Mouse (Mus musculus): ENCODE measurements around the gene Mprip.
"Not testable (repeated sequence)": the region's sequence is repeated elsewhere in the genome, so short reads cannot be mapped to it uniquely, and the experiment has no call there.

The Mprip gene

DNA sequence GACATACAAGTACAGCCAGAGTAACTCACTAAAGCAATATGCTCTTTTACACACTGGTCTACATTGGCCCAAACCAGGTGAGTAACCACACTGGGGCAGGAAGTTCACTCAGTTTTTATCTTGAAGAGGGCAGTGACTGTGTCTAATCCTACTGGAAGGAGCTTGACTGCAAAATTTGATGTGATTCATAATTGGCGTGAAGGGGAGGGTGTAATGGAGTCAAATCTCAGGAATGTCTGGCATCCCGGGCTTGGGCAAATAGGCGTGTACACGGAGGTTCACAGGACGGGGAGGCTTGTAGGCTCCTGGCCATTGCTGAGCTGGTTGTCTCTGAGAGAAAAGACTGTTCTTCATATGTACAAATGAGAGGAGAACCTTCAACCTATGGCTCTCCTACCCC, 5.8 kb upstream of the Mprip start:
- no peak for DNase-seq (ENCODE audit: low spot score)

- no peak for DNase-seq (ENCODE audit: low spot score)
These were observed 5.1 kb upstream of the Mprip start for GRCm38 (mm10) chr11:59656016-59656415.

DNA sequence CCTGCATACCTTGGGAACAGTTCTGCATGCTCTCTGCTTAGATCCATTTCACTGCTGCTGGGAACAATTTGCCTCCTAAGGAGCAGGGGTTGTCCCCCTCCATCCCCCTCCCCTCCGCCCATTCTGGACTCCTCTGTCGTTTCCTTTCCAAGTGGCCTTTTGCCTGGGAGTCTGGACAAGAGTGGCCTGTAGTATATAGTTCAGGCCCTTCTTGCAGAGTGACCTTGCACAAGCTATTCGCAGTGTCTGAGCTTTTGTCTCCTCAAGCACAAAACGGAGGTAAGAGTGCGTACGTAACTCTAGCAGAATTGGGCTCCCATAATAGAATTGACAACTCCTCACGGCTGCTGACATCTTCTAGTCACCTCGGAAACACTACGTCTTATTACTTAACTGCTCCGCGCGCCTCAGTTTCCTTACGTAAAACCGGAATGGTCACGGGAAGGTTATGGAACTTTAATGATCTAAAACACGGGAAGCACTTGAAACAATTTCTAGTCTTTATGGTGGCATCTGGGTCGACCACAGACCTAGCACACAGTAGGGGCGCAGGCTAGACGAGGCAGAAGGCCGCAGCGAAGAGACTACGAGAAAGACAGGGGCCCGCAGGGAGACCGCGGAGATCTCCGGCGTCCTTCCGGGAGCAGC, 620 bp downstream of the Mprip start:
- DNase-seq (ENCODE audit: low spot score): no peak

DNA sequence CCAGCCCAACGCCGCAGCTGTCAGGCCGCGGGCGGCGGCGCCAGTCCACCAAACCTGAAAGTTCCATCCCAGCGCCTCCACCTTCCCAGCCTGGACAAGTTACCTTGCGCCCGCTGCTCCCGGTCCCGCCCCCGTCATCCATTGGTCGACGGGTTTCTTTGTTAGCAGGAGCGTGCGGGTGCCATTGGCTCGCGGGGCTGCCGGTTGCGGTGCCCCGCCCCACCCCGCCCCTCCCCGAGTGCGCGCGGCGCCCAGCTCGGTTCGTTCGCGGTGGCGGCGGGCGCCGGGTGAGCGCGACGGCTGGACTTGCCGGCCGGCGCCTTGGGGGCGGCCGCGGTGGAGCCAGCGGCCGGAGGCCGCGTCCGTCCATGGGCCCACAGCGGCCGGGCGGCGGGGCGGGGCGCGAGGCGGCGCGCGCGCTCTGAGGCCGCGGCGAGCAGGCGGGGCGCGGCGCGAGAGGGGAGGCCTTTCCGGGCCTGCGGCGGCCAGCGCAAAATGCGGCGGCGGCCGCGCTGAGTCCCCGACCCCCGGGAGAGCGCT, 1.2 kb downstream of the Mprip start:
- peak; percentile 95 for DNase-seq (ENCODE audit: low spot score)

DNA sequence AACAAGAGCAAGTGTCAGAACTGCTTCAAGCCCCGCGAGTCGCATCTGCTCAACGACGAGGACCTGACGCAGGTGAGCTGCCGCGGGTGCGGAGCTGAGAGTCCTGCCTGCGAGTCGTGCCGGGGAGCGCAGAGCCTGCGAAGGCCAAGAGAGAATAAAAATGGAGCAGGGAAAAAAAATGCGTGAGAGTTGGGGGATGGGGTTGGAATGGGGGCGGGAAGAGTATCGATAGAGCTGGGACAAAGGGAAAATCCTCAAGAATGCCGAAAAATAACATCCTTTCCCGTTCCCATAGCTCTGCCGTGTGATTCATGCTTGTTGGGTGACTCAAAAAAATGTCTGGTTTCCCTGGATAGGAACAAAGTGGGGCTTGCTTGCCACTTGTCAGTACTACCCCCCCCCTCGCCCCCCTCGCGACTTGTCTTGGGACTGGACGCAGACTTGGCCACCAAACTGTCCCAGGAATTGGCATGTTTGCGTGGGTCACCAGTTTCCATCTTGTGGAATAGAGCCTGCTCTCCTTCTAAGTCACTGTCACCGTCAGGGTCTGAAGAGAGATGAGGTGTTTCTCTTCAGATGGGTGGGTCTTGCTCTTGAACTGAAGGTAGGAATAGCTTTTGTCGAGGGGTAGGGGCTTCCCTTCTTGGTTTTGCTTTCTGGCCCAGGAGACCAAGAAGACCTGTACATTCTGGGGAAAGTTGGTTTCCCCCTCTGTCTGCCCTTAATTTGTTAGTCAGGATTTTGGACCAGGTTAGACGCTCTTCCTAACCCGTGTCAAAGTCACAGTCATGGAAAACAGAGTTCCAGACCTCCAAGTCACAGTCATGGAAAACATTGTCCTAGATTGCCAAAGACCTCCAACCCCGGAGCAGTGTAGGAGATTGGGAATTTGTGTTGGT, 2.0 kb downstream of the Mprip start:
- DNase-seq (ENCODE audit: low spot score): peak; percentile 50

DNA sequence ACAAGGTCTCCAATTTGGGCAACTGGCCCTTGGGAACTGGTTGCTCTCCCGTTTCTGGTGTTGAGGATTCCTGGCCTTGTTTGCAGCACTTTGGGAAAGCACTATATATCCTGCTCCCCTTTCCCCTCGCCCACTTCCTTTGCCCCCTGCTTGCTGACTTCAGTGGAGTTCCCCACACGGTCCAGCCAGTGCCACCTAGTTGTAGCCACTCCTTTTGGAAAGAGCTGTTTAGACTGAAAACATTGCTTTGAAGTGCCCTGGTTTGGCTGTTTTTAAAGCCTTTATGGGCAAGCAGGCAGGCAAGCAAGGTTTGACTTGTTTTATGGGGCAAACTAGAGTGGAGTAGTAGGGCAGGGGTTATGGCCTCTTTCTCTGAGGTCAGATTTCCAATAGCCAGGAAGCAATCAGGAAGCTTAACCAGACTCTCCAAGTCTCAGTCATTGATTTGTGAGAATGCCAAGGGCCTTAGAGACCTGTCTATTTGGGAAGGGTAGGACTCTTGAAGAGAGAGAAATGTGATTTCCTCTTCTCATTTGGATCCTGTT, 2.7 kb downstream of the Mprip start:
- no peak for DNase-seq (ENCODE audit: low spot score)

DNA sequence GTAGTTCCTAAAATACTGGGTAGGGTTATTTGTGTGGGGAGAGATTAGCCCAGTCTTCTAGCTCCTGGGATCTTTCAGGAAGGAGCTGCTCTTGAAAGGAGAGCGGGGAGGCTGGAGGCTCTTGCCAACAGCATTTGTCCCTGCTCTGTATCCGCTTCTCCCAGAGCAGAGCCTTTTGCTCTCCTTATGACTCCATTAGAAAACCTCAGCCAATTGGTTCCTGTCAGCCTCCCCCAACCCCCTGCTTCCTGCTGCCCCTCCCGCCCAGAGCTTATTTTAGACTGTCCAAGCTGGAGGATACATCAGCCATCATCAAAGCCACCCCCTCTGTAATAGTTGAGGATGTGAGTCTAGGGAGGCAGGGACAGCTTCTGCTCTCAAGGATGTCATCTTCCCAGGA, 3.7 kb downstream of the Mprip start:
- no peak for DNase-seq (ENCODE audit: low spot score)

DNA sequence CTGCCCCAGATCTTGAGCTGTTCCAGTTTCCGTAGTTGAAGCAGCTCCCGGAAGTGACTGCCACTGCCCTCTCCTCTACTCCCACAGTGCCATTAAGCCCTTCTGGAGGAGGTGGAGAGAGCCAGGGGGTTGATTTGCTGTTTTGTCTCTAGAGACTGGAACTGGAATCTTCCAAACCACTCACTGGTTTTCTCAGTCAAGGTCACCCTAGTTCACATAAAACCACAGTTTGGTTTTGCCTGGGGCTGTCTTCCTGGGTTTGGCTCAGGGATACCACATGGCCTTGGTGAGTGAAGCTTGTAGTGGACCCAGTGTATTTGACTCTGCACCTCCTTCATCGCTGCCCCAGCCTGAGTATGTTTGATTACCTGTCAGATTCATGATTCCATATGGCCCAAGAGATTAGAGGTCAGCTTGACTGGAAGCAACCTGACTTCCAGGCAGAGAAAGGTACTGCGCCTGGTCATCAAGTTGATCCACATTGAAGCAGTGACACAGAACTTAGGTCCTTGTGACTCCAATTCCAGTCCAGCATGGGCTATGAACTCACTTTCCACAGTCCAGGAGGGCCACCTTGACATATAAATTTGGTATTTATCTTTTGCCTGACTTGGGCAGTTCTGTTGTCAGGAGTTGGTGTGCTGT, 10.1 kb downstream of the Mprip start:
- no peak for DNase-seq (ENCODE audit: low spot score)

GRCm38 (mm10) chr11:59674013-59674412, 12.9 kb downstream of the Mprip start:
- DNase-seq (ENCODE audit: low spot score): no peak

GRCm38 (mm10) chr11:59674746-59675145, 13.6 kb downstream of the Mprip start:
- DNase-seq (ENCODE audit: low spot score): not testable (repeated sequence)

GRCm38 (mm10) chr11:59677767-59678166, 16.7 kb downstream of the Mprip start:
- no peak for DNase-seq (ENCODE audit: low spot score)

DNA sequence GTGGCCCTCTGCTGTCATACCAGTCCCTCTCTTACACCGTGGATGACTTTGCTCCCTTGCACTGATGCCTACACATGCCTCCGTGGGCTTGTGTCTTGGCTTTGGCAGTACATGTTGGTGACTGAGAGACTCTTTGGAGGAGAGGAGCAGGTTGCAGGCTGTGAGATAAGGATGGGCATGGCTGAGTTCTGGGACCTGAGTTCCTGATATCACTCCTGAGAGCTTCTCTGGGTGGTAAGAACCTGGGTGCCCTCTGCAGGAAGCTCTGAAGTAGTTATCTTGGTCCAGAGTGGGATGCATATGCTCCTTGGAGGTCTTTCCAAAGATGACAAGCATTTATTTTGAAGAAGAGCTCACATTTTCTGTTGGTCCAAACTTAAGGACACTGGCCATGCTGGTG, 17.6 kb downstream of the Mprip start:
- DNase-seq (ENCODE audit: low spot score): no peak

- DNase-seq (ENCODE audit: low spot score): no peak
These were observed 19.0 kb downstream of the Mprip start for GRCm38 (mm10) chr11:59680111-59680510.

GRCm38 (mm10) chr11:59684956-59685355, 23.9 kb downstream of the Mprip start:
- no peak for DNase-seq (ENCODE audit: low spot score)

DNA sequence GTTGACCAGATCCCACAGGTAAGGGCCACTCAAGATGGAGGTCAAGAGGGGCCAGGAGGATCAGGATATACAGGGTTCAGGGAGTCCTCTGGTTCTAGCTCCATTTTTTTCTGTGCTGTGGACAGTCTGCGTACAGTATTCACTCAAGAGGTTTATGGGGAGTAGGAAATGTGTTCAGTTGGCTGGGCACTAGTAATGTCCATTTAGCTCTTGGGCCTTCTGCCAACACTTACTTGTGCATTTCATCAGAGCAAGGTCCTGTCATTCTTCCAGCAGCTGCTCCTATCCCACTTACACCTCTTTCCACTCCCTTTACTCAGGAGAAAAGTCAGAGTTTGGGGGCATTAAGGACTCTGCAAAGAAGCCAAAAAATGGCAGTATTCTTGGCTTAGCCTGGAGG, 33.4 kb downstream of the Mprip start:
- no peak for DNase-seq (ENCODE audit: low spot score)

DNA sequence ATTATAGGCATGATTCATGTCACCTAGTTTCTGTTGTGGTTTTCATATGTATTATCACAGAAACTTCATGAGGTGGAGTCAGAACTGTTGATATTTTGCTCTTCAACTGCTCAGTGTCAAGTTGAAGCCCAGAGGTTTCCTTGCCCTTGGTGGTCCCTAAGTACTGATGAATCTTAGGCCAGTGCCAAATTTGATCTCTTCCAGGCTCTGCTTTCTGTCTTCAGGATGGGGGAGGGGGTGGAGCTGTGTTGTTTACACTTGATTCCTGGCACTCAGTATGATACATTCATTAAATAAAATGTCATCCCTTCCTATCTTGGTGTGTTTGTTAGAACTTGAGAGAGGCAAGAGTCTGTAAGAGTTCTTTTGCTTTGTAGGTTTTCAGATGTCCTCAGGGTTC, 34.4 kb downstream of the Mprip start:
- no peak for DNase-seq (ENCODE audit: low spot score)

GRCm38 (mm10) chr11:59697572-59697971, 36.5 kb downstream of the Mprip start:
- DNase-seq (ENCODE audit: low spot score): no peak

DNA sequence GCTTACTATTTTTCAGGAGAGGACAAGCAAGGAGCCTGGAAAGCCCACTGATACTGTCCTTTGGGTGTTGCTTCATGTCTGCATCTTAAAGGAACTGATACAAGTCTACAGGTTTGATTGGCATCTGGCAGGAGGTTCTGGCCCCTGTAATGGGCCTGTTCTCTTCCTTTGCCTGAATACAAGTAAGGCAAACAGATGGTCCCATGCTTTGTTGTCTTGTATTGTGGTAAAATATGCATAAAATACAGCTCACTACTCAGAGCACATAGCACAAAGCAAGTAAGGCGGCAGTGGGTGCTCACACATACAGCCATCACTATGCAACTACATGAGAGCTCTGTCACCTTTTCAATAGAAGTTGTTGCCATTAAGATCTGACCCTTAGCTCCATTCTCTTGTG, 39.7 kb downstream of the Mprip start:
- no peak for DNase-seq (ENCODE audit: low spot score)

DNA sequence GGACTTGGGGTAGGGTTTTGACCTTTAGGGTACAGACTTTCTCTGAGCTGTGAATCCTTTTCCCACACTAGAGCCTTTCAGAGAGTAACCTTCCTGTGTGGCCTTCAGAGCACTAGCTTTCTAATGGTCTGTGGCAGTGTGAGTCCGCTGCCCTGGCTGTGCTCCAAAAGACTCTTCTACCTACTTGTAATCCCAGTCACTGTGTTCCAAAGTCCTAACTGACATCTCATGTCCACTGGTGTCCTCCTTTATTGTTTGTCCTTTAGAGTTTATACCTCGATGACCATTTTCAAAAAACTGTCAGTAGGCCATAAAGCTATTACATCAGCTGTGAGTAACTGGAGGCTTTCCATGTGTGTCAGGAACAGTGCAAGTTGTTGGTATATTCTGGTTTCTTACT, 44.0 kb downstream of the Mprip start:
- DNase-seq (ENCODE audit: low spot score): no peak

DNA sequence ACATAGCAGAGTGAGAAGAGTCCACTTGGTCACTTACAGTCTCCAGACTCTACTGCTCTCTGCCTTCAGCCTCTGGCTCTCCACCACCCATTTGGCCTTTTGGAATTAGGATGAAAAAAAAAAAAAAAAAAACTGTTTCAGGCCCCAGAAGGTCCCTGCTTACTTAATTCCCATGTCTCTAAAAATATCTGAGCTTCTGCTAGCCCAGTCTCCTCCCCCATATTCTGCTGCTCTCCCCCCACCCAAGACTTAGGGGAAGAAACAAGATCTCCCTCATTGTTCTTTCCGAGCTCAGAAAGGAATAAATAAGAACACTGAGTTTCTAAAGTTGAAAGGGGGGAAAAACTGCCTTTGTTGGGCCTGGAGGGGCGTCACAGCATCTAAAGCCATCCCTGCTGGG, 46.4 kb downstream of the Mprip start:
- DNase-seq (ENCODE audit: low spot score): no peak

DNA sequence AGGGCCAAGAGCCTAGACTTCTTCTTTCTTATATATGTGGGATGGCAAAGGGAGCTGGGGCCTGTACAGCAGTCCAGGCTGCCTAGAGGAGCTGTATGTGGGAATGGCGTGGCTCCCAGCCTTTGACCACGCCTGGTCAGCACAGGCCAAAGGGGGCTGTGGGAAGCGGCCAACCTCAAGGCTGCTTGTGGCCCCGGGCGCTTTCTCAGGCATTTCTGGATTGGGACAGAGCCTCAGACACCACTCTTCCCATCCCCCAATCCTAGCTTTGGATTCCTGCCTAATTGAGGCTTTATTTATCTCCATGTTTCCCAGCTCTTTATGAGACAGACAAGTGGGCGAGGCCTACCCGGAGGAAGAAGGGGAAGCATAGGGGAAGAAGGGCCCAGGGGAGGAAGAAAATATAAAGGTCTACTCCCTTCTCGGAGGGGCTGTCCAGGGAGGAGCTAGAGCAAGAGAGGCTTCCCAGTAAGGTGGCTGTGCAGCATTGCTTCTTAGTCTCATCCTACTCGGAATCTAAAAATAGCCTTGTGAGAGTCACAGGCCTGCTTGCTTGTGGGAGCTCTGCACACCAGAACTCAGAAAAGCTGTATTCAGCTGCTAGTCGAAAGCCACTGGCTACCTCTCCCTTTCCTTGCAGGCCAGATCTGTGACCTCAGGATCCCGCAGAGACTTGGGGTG, 47.0 kb downstream of the Mprip start:
- peak; percentile 75 for DNase-seq (ENCODE audit: low spot score)

- DNase-seq (ENCODE audit: low spot score): no peak
These were observed 54.3 kb downstream of the Mprip start for GRCm38 (mm10) chr11:59715424-59715840.

Measured in testis, postnatal 10 days (tissue).